Mouse (Mus musculus): ENCODE measurements around the gene Sephs2.

Gene Sephs2

DNA sequence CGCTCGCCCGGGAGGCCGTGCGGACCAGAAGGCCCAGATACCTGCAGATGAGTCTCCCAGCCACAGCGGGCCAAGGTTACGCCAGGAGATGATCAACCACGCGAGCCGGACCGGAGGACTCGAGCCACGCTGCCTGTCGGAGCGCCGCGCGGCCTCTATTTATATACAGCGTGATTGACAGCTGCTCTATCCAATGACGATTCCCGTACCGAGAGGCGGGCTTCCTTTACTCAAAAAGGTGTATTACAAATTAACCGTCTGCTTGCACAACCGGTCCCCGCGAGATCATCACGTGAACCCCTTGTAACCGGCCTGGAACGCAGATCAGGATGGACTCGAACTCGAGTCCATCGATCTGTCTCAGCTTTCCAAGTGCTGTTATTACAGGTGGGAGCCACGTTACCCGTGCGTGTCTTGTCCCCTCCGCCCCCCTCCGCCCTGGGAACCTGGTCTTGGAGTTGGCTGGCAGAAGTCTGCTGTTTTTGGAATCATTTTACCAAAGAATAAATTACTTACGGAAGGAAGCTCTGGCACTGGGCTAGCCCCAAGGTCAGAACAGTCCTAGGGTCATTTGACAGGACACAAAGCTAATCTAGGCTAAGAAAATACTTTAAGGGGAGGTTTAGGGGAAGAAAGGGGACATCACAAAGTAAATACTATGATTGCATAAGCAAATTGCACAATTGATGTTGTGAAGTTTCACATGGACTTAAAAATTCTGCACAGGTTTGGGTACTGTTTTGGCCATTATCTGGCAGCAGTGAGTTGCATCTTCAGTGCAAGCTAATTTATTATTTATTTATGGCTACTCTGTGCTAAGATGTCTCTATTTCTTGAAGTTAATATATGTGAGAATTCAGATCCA, at the start of gene Sephs2:
TSS of gene Sephs2 (minus strand) at position 131 of the 865 bp plus-strand sequence.
- DNase-seq (ENCODE audit: low read depth, low spot score), result peak; percentile 97

DNA sequence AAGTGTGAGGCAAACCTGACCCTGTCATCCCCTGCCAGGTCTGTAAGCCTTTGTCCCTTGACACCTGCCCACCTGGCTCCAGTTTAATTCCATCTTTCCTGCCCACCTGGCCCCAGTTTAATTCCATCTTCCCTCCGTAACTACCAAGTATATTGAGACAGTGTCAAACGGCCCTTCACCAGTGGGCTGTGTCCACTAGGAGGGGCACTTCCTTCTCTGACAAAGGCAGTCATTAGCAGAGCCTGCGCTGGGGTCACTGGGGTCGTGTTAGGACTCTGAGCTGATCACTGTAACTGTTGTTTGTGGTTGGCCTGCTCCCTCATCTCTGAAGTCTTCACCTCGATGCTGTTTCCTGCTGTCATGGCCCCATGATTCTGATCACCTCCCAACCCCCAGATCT, 48.2 kb upstream of the Sephs2 start:
- DNase-seq (ENCODE audit: low read depth, low spot score), result peak; percentile 19

DNA sequence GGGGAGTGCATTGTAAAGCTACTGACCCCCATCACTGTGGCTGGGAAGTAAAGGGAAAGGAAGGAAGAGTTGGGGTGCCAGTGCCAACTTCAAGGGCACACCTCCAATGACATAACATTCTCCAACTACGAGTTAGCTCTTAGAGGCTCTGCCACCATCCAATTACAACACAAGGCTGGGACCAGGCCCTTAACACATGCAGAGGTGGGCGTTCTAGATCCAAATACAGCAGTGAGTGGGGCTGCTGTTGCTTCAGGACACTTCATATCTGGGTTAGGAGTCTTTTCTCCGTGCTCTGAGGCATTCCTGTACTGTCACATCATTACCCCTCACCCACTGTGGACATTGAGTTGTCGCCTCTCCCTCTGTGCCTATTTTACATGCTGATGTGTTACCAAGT, 47.3 kb upstream of the Sephs2 start:
- no peak for DNase-seq (ENCODE audit: low read depth, low spot score)

DNA sequence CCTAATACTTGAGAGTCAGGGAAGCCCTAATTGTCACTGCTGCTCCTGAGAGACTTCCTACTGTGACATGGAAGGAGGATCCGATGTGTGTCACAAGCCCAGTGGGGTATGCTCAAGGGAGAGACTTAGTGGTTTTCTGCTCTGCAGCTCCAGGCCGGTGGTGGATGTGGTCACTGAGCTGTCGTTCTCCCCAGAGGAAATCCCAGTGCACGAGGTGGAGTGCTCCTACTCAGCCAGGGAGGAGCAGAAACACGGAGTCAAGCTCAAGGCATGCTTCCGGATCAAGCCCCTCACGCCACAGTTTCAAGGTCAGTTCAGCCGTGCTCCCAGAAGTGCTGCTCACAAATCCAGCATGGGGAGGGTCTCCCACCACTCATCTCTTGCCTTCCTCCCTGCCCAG, 40.1 kb upstream of the Sephs2 start:
- DNase-seq (ENCODE audit: low read depth, low spot score), result no peak

DNA sequence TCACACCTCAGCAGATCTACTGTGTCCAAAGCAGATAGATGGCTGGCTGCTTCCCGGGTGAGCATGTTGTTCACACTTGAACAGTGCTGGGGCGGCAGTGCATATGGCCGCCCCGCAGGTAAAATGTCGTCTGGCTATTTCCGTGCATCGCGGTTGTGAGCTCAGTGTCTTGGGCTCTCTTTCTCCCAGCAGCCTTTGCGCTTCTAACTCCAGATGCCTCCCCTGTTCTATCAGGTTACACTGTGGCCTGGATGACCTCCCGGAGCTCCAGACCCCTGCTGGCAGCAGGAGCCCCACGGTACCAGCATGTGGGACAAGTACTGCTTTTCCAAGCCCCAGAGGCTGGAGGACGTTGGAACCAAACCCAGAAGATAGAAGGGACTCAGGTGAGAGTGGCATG, 36.1 kb upstream of the Sephs2 start:
- DNase-seq (ENCODE audit: low read depth, low spot score), result peak; percentile 67

DNA sequence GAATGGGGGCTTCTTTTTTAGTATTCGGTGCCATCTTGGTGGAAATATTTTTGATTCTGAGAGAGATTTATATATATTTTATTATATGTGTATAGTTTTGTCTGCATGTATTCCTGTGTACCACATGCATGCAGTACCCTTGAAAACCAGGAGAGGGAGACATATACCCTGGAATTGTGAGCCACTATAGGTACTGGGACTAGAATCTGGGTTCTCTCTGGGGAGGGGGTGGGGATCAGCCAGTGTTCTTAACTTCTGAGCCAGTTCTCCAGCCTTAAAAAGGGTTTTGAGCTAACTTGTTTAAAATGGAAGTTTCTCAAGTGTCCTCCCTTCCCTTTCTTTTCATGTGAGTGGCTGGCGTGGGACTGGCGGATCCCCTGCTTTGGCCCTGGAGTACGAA, 35.0 kb upstream of the Sephs2 start:
- DNase-seq (ENCODE audit: low read depth, low spot score), result peak; percentile 76

DNA sequence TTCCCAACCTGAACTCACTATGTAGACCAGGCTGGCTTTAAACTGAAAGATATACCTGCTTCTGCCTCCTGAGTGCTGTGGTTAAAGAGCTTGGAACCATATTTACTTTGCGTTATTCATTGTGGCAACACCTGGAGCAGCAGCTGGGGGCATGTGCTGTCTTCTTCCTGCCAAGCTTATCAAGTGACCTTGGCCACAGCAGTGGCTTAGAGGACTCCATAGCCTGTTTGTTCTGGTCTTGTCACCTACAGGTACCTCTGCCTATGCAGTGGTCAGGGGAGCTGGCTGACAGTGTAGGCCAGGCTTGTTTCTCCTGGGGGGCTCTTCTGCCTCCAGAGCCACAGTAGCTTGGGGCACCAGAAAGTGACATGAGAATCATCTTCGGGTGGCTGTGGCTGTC, 34.6 kb upstream of the Sephs2 start:
- DNase-seq (ENCODE audit: low read depth, low spot score), result no peak

DNA sequence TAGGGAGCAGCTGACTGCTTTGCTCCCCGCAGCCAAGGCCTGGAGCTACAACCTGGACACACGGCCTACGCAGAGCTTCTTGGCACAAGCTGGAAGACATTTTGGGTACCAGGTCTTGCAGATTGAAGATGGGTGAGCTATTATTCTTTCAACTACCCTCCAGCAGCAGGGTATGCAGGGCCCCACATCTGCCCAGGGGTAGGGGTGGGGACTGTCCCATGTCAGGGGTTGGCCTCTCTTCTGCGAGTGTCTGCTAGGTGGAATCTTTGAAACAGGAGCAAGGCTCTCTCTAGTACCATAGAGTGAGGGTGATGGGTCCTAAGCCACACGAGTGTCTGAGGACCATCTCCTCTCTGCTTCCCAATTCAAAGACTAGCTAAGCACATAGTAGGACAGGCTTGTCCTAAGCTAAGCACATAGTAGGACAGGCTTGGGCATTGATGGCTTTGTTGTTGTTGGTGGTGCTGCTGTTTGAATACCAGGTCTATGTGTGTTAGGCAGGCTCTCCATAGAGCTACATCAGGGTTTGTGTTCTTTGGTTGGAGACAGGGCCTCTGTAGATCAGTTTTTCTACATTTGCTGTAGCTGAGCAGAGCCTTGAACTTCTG, 23.8 kb upstream of the Sephs2 start:
- DNase-seq (ENCODE audit: low read depth, low spot score), result no peak

DNA sequence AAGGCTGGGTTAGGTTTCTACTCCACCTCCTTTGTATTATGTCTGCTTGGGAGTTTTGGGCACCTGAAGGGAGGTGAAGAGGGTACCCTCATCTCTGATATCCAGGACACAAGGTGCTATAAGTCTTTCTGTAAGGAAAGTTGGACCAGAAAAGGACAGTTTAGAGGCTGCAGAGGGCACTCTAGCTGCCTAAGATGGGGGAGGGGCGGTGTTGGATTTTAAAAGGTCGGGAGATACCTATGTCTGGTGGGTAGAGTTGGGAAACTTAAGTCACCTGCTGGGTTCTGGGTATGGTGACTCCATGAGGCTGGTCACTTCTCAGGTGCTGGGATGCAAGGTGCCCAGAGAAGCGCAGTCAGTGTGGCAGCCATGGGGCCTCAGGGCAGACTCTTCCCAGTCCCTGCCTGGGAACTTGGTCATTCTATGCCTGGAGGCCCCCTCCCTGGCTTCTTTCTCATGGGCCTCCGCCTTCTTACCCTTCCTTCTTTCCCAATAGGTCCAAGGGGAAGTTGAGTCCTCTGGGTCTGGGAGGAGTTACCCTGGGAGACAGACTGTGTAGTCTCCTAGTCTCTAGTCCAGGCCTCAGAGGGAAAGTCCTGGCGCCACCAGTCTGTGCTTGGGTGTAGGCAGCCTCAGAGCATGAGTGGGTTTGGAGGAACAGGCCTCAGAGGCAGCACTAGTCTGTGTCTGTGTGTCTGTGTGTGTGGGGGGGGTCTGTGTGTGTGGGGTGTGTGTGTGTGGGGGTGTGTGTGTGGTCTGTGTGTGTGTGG, 23.1 kb upstream of the Sephs2 start:
- no peak for DNase-seq (ENCODE audit: low read depth, low spot score)

DNA sequence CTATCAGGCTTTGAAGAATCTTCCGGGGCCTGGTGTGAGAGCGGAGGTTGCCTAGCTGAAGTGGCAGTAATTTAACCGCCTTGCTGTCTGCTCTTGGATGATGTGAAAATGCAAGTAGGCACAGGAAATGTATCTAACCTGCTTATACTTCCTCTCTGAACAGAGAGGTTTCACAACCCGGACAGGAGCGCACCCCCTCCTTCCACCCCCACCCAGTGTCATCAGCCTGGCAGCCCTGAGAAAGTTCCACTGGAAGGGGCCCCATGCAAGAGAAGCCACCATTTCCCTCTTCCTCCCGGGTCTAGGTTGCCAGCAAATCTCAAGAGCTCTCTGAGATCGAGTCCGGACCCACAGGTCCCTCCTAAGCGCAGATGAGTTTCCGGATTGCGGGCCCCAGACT, 22.2 kb upstream of the Sephs2 start, which contains the start of gene Itgal:
TSS of gene Itgal (plus strand) at position 163 of the 400 bp plus-strand sequence.
- no peak for DNase-seq (ENCODE audit: low read depth, low spot score)

DNA sequence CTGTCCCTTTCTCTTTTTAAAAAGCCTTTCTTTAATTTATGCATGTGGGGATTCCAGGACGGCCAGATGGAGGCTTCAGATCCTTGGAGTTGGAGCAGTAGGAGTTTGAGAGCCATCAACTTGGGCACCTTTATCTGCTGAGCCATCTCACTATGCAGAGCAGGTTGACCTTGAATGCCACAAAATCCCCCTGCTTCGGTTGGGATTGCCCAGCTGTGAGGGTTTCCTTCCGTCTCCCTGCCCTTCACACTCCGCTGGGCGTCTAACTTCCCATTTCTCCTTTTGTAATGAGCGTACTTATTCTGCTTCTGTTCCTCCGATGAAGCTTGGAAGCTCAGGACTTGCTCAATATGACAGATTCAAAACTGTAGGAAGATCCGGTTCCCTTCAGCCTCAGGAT, 16.3 kb upstream of the Sephs2 start:
- DNase-seq (ENCODE audit: low read depth, low spot score), result no peak

DNA sequence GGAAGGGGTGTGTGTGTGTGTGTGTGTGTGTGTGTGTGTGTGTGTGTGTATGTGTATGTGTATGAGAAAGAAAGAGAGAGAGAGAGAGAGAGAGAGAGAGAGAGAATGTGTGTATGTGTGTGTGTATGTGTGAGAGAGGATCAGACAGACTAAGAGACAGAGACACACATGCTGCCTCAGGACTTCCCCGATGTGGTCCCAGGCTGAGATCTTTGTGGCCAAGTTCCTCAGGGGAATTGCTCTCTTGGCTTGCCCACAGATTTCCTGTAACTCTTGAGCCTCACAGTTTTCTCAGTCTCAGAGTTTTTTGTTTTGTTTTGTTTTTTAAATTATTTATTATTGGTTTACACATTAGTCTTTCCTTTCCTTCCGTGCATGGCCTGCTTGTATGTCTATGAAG, 15.5 kb upstream of the Sephs2 start:
- DNase-seq (ENCODE audit: low read depth, low spot score), result no peak

DNA sequence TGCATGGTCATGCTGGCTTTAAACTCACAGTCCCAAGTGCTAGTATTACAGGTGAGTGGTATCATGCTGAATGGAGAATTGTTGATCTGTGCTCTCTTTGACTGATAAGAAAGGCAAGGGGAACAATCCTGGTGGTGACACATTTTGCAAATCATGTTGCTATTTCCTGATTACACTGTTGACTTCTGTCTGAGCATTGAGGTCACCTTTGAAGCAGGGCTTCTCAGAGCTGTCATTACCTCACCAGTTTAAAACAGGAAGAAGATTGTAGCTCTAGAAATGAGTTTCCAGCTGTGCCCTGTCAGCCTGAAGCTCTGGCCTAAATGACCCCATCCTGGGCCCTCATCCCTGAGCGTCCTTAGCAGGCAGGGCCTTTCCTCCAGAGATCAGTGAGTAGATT, 14.1 kb upstream of the Sephs2 start:
- DNase-seq (ENCODE audit: low read depth, low spot score), result no peak

DNA sequence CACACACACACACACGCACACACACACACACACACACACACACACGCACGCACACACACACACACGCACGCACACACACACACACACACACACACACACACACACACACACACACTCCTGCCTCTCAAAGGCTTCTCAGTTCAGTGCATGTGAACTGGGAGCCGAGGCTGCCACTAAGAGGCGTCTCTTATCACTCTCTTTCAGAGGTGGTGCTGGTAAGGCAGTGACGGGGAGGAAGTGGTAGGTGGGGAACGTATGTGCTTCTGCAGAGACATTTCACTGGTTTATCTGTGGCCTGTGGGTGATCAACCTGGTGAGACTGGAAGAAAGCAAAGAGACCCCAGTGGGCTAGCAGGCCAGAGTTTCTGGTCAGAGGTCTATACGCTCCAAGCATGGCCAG, 11.3 kb upstream of the Sephs2 start:
- DNase-seq (ENCODE audit: low read depth, low spot score), result no peak

DNA sequence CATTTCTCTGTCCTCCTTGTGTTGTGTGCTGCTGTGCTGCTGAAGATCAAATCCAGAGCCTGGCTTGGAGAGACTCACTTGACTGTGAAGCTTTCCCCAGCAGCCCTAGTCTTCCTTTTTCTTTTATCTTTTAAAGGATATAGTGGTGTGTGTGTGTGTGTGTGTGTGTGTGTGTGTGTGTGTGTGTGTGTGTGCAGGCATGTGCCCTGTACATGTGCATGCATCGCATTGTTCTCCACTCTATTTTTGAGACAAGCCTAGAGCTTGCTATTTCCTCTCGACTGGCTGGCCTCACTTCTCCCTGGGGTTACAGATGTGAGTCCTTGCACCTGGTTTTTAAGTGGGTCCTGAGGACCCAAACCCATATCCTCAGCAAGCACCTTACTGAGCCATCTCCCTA, 8.3 kb upstream of the Sephs2 start:
- DNase-seq (ENCODE audit: low read depth, low spot score), result no peak

DNA sequence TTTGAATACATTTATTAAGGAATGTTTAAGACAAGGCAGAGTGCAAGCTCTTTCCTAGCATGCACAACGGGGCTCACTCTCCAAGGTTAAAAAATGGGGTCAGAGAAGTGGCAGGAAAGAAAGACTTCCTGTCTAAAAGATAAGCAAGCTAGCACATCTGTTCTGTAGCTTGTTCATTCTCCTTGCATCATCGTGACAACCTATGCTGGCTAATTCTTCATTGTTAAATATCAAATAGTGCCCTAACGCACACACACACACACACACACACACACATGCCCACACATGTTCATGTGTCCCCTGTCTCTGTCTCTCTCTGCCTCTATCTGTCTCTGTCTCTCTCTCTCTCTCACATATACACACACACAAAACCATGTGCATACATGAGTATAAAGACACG, 7.3 kb upstream of the Sephs2 start:
- DNase-seq (ENCODE audit: low read depth, low spot score), result no peak

DNA sequence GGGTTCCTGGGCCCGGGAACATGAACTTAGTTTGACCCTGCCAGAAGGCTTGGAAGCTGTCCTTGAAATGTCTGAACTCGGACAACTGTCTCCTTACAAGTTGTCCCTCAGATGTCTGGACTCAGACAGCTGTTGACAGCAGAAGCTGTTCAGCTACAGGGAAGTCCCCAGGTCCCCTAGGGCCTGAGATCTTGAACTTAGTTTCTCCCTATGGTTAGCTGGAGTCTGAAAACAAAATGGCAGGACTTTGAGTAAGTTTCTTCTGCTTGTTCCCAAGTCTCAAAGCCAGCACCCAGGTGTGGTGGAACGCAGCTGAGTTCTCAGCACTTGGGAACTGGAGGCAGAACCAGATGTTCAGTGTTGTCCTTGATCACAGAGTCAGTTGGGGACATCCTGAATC, 6.2 kb upstream of the Sephs2 start:
- DNase-seq (ENCODE audit: low read depth, low spot score), result no peak

DNA sequence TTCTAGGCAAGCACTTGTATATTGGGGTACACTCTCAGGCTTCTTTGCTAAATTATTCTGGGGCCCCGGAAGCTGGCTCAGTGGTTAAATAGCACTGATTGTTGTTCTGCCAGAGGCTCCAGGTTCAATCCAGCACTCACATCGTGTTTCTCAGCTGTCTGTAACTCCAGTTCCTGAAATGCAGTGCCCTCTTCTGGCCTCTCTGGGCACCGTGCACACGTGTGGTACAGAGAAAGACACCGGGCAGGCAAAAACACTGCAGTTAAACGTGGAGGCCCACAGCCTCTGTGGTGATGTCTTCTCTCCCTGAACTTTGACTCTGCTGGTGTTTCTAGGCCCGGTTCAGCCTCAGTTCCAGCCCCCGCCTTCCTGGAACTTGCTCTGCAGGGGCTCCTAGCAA, 4.5 kb upstream of the Sephs2 start:
- peak; percentile 82 for DNase-seq (ENCODE audit: low read depth, low spot score)

DNA sequence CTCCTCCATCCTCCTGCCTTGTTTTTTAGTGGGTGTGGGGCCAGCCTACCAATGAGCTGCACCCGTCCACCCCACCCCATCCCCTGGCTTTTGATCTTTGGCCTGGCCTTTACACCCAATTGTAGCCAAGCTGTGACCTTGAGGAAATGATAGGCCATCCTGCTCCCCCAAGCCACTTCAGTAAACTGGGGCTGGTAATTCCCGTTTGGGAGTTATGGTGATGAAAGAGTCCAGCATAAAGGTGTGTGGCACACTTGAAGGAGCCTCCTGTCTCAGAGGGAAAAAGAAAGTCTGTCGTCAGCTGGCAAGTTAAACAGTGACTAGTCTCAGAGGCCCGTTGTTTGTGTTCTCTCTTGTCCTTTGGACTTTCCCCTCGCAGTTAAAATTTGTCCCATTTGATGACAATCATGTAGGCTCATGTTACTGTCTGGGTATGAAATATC, 2.7 kb upstream of the Sephs2 start:
- no peak for DNase-seq (ENCODE audit: low read depth, low spot score)

DNA sequence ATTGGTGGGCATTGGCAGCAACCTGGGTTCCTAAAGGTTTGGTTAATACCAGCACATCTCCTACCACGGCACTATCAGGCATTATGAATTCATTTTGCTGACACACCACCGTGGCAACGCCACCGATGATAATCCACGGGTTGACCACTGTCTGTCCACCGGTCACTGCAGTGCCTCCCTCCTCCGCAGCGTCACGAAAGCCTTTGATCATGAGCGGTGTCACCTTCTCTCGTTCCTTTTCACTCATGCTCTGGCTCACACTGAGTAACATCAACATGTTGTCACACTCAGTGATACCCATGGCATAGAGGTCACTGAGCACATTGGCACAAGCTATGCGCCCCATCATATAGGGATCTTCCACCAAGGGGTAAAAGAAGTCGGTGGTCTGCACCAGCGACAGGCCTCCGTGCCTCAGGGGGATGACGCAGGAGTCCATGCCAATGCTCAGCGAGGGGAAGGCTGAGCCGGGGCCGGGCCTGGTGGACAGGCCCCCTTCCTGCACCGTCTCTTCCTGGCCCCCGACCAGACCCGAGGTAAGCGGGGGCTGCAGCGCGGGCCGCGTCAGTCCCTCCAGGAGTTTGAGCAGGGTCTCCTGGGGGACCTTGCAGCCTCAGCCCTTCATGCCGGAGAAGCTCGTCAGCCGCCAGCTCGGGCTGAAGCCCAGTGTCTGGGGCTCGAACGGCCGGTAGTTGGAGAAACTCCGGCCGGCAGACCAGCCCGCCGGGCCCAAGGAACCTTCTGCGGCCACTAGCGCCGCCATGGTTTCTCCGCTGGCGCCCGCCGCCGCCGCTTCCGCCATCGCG, 534 bp downstream of the Sephs2 start:
- no peak for DNase-seq (ENCODE audit: low read depth, low spot score)

DNA sequence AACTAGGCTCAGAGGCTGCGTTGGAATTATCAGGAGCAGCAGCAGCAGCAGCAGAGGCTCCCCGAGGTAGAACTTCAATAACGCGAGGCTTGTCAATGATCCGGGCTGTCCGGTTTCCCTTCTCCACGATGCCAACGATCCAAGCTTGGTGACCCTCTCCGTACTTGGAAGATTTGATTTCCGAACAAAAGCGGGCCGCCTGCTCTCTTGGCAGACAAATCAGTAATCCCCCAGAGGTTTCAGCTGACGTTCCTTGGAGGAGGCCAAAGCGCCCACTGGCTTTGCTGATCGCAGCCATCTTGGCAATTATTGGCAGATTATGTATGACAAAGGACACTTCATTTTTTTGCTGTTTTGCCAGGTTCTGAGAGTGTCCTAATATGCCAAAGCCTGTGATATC, 1.3 kb downstream of the Sephs2 start:
- no peak for DNase-seq (ENCODE audit: low read depth, low spot score)

DNA sequence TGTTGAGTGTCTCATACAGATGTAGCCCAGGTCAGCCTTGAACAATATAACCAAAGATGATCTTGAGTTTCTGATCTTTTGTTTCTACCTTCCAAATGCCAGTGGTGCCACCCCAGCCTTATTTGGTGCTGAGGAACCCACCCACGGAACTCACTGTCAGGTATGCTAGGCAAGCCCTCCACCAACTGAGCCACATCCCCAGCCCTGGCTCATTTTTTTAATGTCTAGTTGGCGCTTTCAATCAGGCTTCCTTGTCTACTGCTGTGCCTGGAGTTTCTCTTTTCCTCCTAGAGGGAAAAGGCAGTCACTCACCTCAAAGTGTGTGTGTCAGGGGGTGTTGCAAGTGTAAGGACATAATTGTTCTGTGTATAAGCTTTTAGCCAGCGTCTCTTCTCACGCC, 2.8 kb downstream of the Sephs2 start:
- DNase-seq (ENCODE audit: low read depth, low spot score), result no peak

Measured in ES-CJ7 (cell line).